Mouse (Mus musculus) kidney, embryonic 14.5 days (tissue): Measurements from ENCODE around the gene Folh1. TPM values are rescaled to one million over a fixed set of nuclear protein-coding genes. Genes with fewer than 3 reads are reported as not detected.
"Not testable (repeated sequence)": the region's sequence is repeated elsewhere in the genome, so short reads cannot be mapped to it uniquely, and the experiment has no call there.

Source experiments
- ATAC-seq: fragments of 200-750 bp; cut with Nextera tagmentation; 2 replicates; pipeline ENCODE4 v1.8.0; 2017; ENCODE audit warnings: moderate number of reproducible peaks, mild to moderate bottlenecking, moderate TSS enrichment, moderate library complexity; ENCODE audit not compliant: low FRiP score, low TSS enrichment
- H3K27ac ChIP-seq: fragments of 300-500 bp; sonication (generic); 2 replicates; pipeline ENCODE4 v1.5.1; 2014; ENCODE audit warnings: low read depth, mild to moderate bottlenecking, low read length, moderate library complexity, mixed read lengths
- H3K27me3 ChIP-seq: fragments of 300-500 bp; sonication (generic); 2 replicates; pipeline ENCODE4 v1.6.1; 2014; ENCODE audit warnings: mild to moderate bottlenecking, low read length; ENCODE audit not compliant: control insufficient read depth, insufficient read depth
- H3K36me3 ChIP-seq: fragments of 300-500 bp; sonication (generic); 2 replicates; pipeline ENCODE4 v1.6.1; 2014; ENCODE audit warnings: low read length, mixed read lengths; ENCODE audit not compliant: control insufficient read depth, insufficient read depth
- H3K4me1 ChIP-seq: fragments of 300-500 bp; sonication (generic); 2 replicates; pipeline ENCODE4 v1.6.1; 2014; ENCODE audit warnings: low read length, mixed read lengths; ENCODE audit not compliant: control insufficient read depth, insufficient read depth
- H3K4me2 ChIP-seq: fragments of 300-500 bp; sonication (generic); replicated peaks from 2 replicates; pipeline ENCODE4 v1.6.1; 2014; ENCODE audit warnings: low read depth, mild to moderate bottlenecking, low read length
- H3K4me3 ChIP-seq: fragments of 300-500 bp; sonication (generic); 2 replicates; pipeline ENCODE4 v1.5.1; 2014; ENCODE audit warnings: mild to moderate bottlenecking, low read length
- H3K9ac ChIP-seq: fragments of 300-500 bp; sonication (generic); 2 replicates; pipeline ENCODE4 v1.6.1; 2014; ENCODE audit warnings: low read depth, mild to moderate bottlenecking, low read length, moderate library complexity
- H3K9me3 ChIP-seq: fragments of 300-500 bp; sonication (generic); 2 replicates; pipeline ENCODE4 v1.6.1; 2016; ENCODE audit warnings: low read length; ENCODE audit not compliant: control insufficient read depth
- WGBS: fragments of 180-500 bp; shearing (Covaris S2); extraction: QIAGEN DNeasy Blood & Tissue Kit; methylation state at CpG from one replicate; pipeline ENCODE4 v1.1.7; 2014; 5-methylcytosine and 5-hydroxymethylcytosine counted together
- polyA plus RNA-seq: library from polyadenylated mRNA; unstranded; fragments of >200 nt; fragmentation: Nextera tagmentation; extraction: Ambion mirVana; gene quantifications from 2 replicates; pipeline ENCODE4 v1.2.1, GENCODE M21; 2014

Gene Folh1
- polyA plus RNA-seq = 0.08 and 0.10 TPM in 2 replicates

DNA sequence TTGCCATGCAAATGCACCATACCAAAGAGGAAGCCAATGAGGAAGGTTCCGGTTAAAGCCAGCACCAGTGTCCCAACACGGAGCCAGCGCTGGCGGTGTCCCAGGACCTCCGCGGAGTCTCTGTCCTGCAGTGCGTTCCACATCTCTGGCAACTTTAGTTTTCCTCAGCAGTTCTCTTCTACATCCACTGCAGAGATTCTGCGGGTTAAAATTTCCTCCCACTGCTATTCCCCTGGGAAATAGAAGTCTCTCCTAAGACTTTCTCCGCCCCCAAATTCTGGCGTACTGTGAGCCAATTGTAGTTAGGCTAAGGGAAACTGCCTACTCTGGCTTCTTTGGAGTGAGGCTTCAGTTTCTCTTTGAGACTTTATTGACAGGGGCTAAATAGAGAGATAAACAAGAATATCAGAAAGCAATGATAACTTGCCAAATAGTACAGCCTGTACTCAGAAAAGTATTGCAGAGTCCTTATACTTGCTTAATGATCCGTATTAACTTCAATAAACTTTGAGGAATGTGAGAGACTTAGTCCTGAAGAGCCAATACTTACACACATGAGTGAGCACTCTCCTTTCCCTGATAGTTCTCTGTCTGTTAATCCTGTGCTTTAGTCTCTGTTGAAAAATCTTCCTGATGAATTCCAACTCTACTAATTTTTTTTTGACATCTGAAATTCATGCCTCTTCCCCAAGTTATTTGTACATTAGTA lies at the start of gene Folh1:
Gene Folh1 (minus strand): TSS at position 327 of the 709 bp plus-strand sequence.
- WGBS = 4% methylated on average over 11 of the region's 11 CpGs
- H3K4me3 ChIP-seq = peak within 1 kb of the TSS; percentile 28

DNA sequence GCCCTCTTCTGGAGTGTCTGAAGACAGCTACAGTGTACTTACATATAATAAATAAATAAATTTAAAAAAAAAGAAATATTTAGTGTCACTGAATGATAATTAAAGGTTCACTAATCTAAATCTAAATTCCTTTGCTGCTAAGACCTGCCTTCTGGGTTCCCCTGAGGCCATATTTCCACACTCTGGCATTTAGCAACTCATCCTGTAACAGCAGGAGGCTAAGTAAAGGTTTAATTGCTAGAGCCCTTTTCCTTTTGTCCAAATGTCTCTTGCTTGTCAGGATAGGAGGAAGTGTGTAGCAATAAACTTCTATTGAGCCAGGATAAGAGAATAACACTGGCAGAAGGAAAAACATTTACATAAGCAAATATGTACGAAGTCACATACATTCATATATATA lies 40.7 kb upstream of the Folh1 start:
- Histone ChIP-seq H3K9ac (no peak overlapping the region), H3K27me3 (no peaks in the 10 kb centered on the region), H3K36me3 (no peaks in the 10 kb centered on the region), H3K4me2 (no peak overlapping the region), H3K9me3 (no peaks in the 10 kb centered on the region), H3K4me3 (no peak overlapping the region), H3K4me1 (no peaks in the 10 kb centered on the region), H3K27ac (no peak overlapping the region)
- 68% methylated on average over 1 of the region's 1 CpGs for WGBS
- ATAC-seq = no peak

More for the DNA sequence above, at the start of gene Folh1:
- Histone ChIP-seq H3K27ac (no peak within 1 kb of the TSS), H3K27me3 (no peaks in the 10 kb centered on the region), H3K4me1 (no peaks in the 10 kb centered on the region), H3K4me2 (peak within 1 kb of the TSS; percentile 41), H3K36me3 (no peaks in the 10 kb centered on the region), H3K9me3 (no peaks in the 10 kb centered on the region), H3K9ac (peak within 1 kb of the TSS; percentile 8; the same call in 1 of the 2 replicates)
- ATAC-seq = peak; percentile 64; the same call in 1 of the 2 replicates

DNA sequence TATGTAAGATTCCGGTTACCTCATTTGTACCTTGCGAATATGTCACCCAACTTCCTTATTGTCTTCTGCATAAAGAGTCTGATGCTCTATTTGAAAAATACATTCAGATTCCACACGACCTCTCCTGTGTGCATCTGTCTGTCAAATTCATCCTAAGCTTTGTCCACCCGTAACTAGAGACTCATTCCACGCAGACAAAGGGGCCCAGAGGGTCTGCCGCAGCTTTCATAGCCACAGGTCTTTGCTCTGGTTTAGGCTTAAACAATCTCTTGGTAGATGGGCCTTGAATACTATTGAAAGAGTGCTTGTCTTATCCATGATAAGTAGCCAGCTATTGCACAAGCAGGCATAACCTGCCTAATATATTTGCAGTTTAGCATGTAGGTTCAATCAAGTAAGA lies 40.0 kb upstream of the Folh1 start:
- WGBS = 88% methylated on average over 6 of the region's 6 CpGs
- not testable (repeated sequence) for ATAC-seq, H3K4me2 ChIP-seq, H3K4me3 ChIP-seq, H3K36me3 ChIP-seq, H3K27ac ChIP-seq, H3K9ac ChIP-seq, H3K27me3 ChIP-seq, H3K4me1 ChIP-seq, H3K9me3 ChIP-seq

DNA sequence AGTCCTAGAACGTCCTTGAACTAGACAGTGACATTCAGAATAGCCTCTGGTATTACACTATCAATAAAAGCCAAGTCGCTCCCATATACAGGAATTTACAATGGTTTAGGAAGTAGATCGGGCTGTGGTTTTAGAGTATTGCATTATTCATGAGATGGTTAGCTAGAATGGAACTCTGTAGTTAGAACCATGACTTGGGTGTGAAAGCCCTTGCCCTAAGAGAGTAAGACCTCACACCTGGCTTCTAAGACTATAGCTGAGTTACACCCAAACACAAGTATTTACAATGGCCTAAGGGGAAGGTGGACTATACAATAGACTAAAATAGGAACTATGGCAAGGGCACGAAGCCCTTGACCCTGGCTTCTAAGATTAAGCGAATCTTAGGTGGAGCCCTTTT lies 39.5 kb upstream of the Folh1 start:
- WGBS = 86% methylated on average over 3 of the region's 5 CpGs
- H3K9ac ChIP-seq = not testable (repeated sequence)

DNA sequence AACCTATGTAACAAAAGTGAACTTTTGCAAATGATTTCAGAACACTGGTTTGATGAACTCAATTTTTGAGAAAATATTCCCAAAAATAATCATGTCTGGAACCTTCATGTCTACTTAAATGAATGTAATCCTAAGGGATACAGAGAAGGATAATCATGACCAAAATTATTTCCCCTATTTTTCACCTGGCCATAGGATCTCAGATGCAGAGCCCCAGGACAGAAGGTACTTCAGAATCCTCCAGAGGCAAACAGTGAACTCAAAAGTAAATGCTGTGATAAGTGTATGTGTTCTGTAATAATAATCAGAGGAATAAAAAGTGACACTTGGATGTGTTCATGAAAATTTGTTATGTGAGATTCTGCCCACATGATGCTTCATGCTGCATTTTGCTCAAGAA lies 19.0 kb upstream of the Folh1 start, which contains the start of gene Vmn2r77:
Gene Vmn2r77 (plus strand): TSS at position 301 of the 400 bp plus-strand sequence.
- no peaks in the 10 kb centered on the region for H3K9me3 ChIP-seq
- no peaks in the 10 kb centered on the region for H3K4me1 ChIP-seq
- no peak for ATAC-seq
- no peaks in the 10 kb centered on the region for H3K36me3 ChIP-seq
- no peak within 1 kb of the TSS for H3K9ac ChIP-seq
- no peaks in the 10 kb centered on the region for H3K27me3 ChIP-seq
- no peak within 1 kb of the TSS for H3K27ac ChIP-seq
- H3K4me2 ChIP-seq = no peak within 1 kb of the TSS
- H3K4me3 ChIP-seq = no peak within 1 kb of the TSS

More for the DNA sequence above, 39.5 kb upstream of the Folh1 start:
- H3K4me2 ChIP-seq, H3K4me3 ChIP-seq, H3K36me3 ChIP-seq, H3K9me3 ChIP-seq, H3K4me1 ChIP-seq, H3K27ac ChIP-seq, ATAC-seq, H3K27me3 ChIP-seq: not testable (repeated sequence)

DNA sequence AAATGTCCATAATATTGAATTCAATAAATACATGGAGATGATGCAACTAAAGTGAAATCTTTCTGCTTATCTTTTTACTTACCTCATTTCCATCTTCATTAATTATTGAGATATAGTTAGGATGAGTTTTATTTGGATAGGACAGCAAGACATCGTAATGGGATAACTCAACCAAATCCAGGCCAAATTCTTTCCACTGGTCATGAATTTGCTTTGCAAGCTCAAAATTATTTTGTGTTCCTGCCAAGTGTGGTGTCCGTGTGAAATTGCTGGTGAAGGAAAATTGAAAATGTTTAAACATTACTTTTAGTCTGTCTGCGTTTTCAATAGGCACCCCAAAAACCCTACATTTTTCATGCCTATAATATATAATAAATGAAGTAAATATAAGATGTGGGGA lies 4.1 kb downstream of the Folh1 start:
- Histone ChIP-seq H3K9me3 (no peaks in the 10 kb centered on the region), H3K27ac (no peak overlapping the region), H3K36me3 (no peaks in the 10 kb centered on the region), H3K9ac (no peak overlapping the region), H3K4me3 (no peak overlapping the region), H3K27me3 (no peaks in the 10 kb centered on the region), H3K4me2 (no peak overlapping the region), H3K4me1 (no peaks in the 10 kb centered on the region)
- 85% methylated on average over 3 of the region's 3 CpGs for WGBS
- no peak for ATAC-seq

DNA sequence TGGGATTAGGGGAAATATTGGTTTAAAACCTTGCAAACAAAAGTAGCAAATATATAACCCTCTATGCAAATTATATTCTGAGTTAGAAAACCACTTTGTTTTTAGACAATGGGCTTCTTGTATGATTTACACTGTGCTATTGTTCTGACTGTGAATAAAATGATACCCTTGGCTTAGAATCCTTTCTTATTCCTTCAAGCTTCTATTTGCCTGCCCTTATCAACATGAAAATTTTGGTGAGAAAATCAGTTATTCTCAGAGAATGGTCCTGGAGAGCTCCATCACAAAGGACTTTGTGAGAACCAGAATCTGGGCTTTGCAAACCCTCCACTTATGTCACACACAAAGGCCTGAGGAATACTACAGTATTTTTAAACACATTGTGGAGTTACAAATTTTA lies 11.1 kb downstream of the Folh1 start:
- Histone ChIP-seq H3K27me3 (no peaks in the 10 kb centered on the region), H3K4me3 (no peak overlapping the region), H3K9me3 (no peaks in the 10 kb centered on the region), H3K36me3 (no peaks in the 10 kb centered on the region), H3K4me2 (no peak overlapping the region), H3K4me1 (no peaks in the 10 kb centered on the region), H3K9ac (no peak overlapping the region), H3K27ac (no peak overlapping the region)
- no peak for ATAC-seq

DNA sequence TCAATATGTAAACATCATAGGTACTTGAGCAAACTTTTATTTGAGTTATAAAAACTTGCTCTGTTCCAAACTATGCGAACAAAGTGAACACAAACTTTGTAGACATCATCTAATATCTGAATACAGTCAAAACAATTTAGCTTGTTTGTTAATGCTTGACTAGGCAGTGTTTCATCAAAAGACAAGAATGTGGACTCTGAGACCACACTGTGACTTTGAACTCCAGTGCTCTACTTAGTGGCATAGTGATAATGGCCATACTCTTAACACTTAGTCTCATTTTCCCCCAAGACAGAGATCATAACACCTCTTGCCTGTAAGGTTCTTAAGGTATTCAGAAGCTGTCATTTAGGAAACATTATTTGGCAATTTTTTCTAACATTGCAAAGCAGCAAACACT lies 15.0 kb downstream of the Folh1 start:
- H3K9me3 ChIP-seq = no peaks in the 10 kb centered on the region
- no peak overlapping the region for H3K27ac ChIP-seq
- 83% methylated on average over 1 of the region's 1 CpGs for WGBS
- H3K4me2 ChIP-seq = no peak overlapping the region
- H3K4me3 ChIP-seq = no peak overlapping the region
- no peaks in the 10 kb centered on the region for H3K36me3 ChIP-seq
- ATAC-seq = no peak
- H3K9ac ChIP-seq = no peak overlapping the region
- H3K27me3 ChIP-seq = no peaks in the 10 kb centered on the region
- no peaks in the 10 kb centered on the region for H3K4me1 ChIP-seq

DNA sequence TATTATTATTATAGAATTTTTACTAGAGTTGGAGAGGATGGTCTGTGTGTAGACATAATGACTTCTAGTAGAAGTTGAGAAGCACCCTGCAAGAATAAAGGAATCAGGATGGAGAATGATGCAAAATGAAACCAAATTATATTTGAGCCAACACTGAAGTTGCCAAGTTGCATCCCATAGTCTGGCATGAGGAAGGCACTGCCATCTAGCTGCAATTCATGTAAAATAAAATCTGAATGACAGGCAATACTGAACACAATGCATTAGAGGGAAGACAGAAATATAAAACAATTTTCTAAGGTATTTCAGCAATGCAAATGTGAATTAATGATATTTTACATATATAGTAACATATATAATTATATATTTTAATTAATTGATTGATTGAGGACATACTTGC lies 50.7 kb downstream of the Folh1 start:
- no peak for ATAC-seq
- H3K27ac ChIP-seq = no peak overlapping the region

More for the DNA sequence above, 50.7 kb downstream of the Folh1 start:
- H3K4me1 ChIP-seq = no peaks in the 10 kb centered on the region
- H3K27me3 ChIP-seq = no peaks in the 10 kb centered on the region
- H3K9me3 ChIP-seq = no peaks in the 10 kb centered on the region
- H3K9ac ChIP-seq = no peak overlapping the region
- H3K36me3 ChIP-seq = no peaks in the 10 kb centered on the region
- no peak overlapping the region for H3K4me3 ChIP-seq
- H3K4me2 ChIP-seq = no peak overlapping the region
